Mouse (Mus musculus) heart, embryonic 10.5 days (tissue): ENCODE data around the gene Kctd15. TPM values are rescaled to one million over a fixed set of nuclear protein-coding genes. Genes with fewer than 3 reads are reported as not detected.
A peak's percentile ranks its signal among the peaks of the same experiment; 100 is the strongest.

Experiments
- DNase-seq: peaks from one replicate; pipeline ENCODE4 v3.0.0-alpha.2; 2017; ENCODE audit warnings: low spot score
- H3K27ac ChIP-seq: fragments of 300-500 bp; sonication (generic); 2 replicates; pipeline ENCODE4 v1.5.1; 2016; ENCODE audit warnings: mild to moderate bottlenecking
- H3K27me3 ChIP-seq: fragments of 300-500 bp; sonication (generic); 2 replicates; pipeline ENCODE4 v1.6.1; 2016; ENCODE audit warnings: mild to moderate bottlenecking; ENCODE audit not compliant: poor library complexity, insufficient read depth, severe bottlenecking
- H3K36me3 ChIP-seq: fragments of 300-500 bp; sonication (generic); 2 replicates; pipeline ENCODE4 v1.6.1; 2016; ENCODE audit warnings: mild to moderate bottlenecking, moderate library complexity
- H3K4me1 ChIP-seq: fragments of 300-500 bp; sonication (generic); 2 replicates; pipeline ENCODE4 v1.6.1; 2016; ENCODE audit warnings: mild to moderate bottlenecking
- H3K4me3 ChIP-seq: fragments of 300-500 bp; sonication (generic); 2 replicates; pipeline ENCODE4 v1.5.1; 2016; ENCODE audit warnings: mild to moderate bottlenecking, moderate library complexity
- H3K9me3 ChIP-seq: fragments of 300-500 bp; sonication (generic); 2 replicates; pipeline ENCODE4 v1.6.1; 2016; ENCODE audit warnings: mild to moderate bottlenecking, moderate library complexity
- WGBS: fragments of 180-500 bp; shearing (Covaris S2); methylation state at CpG from one replicate; pipeline ENCODE4 v1.1.7; 2016; 5-methylcytosine and 5-hydroxymethylcytosine counted together
- polyA plus RNA-seq: library from polyadenylated mRNA; unstranded; fragments of >200 nt; fragmentation: Nextera tagmentation; extraction: Ambion mirVana; gene quantifications from 2 replicates; pipeline ENCODE4 v1.2.1, GENCODE M21; 2016

Gene Kctd15
- polyA plus RNA-seq, 1 experiment from 2014 or later: 25.5 TPM

- H3K4me1 ChIP-seq: peaks cover 10% of the 10 kb centered on the region; the same call in 1 of the 2 replicates
- H3K27me3 ChIP-seq: no peaks in the 10 kb centered on the region
- peak overlapping the region; percentile 90 for H3K4me3 ChIP-seq
- H3K9me3 ChIP-seq: no peaks in the 10 kb centered on the region
- WGBS: under 1% methylated on average over 60 of the region's 74 CpGs
- H3K27ac ChIP-seq: peak overlapping the region; percentile 97
- 0 out of 2 replicates have a peak, but pooled peaks cover 4% of the 10 kb centered on the region for H3K36me3 ChIP-seq
- peak; percentile 93 for DNase-seq
Observed at GRCm38 (mm10) chr7:34655086-34655839, 1.3 kb downstream of the Kctd15 start.

- under 1% methylated on average over 64 of the region's 81 CpGs for WGBS
- H3K27me3 ChIP-seq: no peaks in the 10 kb centered on the region
- peak overlapping the region; percentile 97 for H3K27ac ChIP-seq
- peak overlapping the region; percentile 90 for H3K4me3 ChIP-seq
- H3K36me3 ChIP-seq: peaks cover 9% of the 10 kb centered on the region
- peaks cover 10% of the 10 kb centered on the region; the same call in 1 of the 2 replicates for H3K4me1 ChIP-seq
- no peaks in the 10 kb centered on the region for H3K9me3 ChIP-seq
- no peak for DNase-seq
Observed at GRCm38 (mm10) chr7:34654441-34655085, 2.0 kb downstream of the Kctd15 start.

- under 1% methylated on average over 64 of the region's 64 CpGs for whole genome bisulfite sequencing
- no peak for DNase-seq
- Histone ChIP-seq H3K27me3 (no peaks in the 10 kb centered on the region), H3K36me3 (peaks cover 15% of the 10 kb centered on the region), H3K9me3 (no peaks in the 10 kb centered on the region), H3K4me3 (peak overlapping the region; percentile 90), H3K27ac (peak overlapping the region; percentile 97), H3K4me1 (peaks cover 10% of the 10 kb centered on the region; the same call in 1 of the 2 replicates)
Observed at GRCm38 (mm10) chr7:34653731-34654440, 2.6 kb downstream of the Kctd15 start.

- no peaks in the 10 kb centered on the region for H3K27me3 ChIP-seq
- peaks cover 25% of the 10 kb centered on the region for H3K36me3 ChIP-seq
- H3K9me3 ChIP-seq: no peaks in the 10 kb centered on the region
- H3K4me1 ChIP-seq: peaks cover 10% of the 10 kb centered on the region; the same call in 1 of the 2 replicates
- no peak for DNase-seq
- peak overlapping the region; percentile 90 for H3K4me3 ChIP-seq
- peak overlapping the region; percentile 97 for H3K27ac ChIP-seq
- WGBS: 1% methylated on average over 48 of the region's 48 CpGs
Observed at GRCm38 (mm10) chr7:34652751-34653502, 3.6 kb downstream of the Kctd15 start.

GRCm38 (mm10) chr7:34651381-34651780, 5.2 kb downstream of the Kctd15 start:
- WGBS: 66% methylated on average over 2 of the region's 2 CpGs
- Histone ChIP-seq H3K4me1 (peaks cover 16% of the 10 kb centered on the region), H3K9me3 (no peaks in the 10 kb centered on the region; the same call in 1 of the 2 replicates), H3K27ac (no peak overlapping the region), H3K36me3 (peaks cover 40% of the 10 kb centered on the region), H3K4me3 (no peak overlapping the region), H3K27me3 (no peaks in the 10 kb centered on the region)
- no peak for DNase-seq

- 74% methylated on average over 9 of the region's 9 CpGs for WGBS
- Histone ChIP-seq H3K36me3 (peaks cover 80% of the 10 kb centered on the region), H3K9me3 (no peaks in the 10 kb centered on the region; the same call in 1 of the 2 replicates), H3K27ac (no peak overlapping the region), H3K4me3 (no peak overlapping the region), H3K27me3 (no peaks in the 10 kb centered on the region), H3K4me1 (peaks cover 21% of the 10 kb centered on the region)
- DNase-seq: no peak
Observed at GRCm38 (mm10) chr7:34647052-34647451, 9.5 kb downstream of the Kctd15 start.

GRCm38 (mm10) chr7:34646144-34646795, 10.3 kb downstream of the Kctd15 start:
- Histone ChIP-seq H3K27ac (no peak overlapping the region), H3K9me3 (no peaks in the 10 kb centered on the region; the same call in 1 of the 2 replicates), H3K27me3 (no peaks in the 10 kb centered on the region), H3K36me3 (peaks cover 87% of the 10 kb centered on the region), H3K4me3 (no peak overlapping the region), H3K4me1 (peaks cover 16% of the 10 kb centered on the region)
- DNase-seq: no peak
- WGBS: 64% methylated on average over 12 of the region's 12 CpGs

GRCm38 (mm10) chr7:34645623-34646022, 10.9 kb downstream of the Kctd15 start:
- Histone ChIP-seq H3K36me3 (peaks cover 92% of the 10 kb centered on the region), H3K4me1 (peaks cover 14% of the 10 kb centered on the region; the same call in 1 of the 2 replicates), H3K27ac (no peak overlapping the region), H3K4me3 (no peak overlapping the region), H3K27me3 (no peaks in the 10 kb centered on the region), H3K9me3 (no peaks in the 10 kb centered on the region; the same call in 1 of the 2 replicates)
- DNase-seq: no peak
- WGBS: 88% methylated on average over 2 of the region's 2 CpGs

- WGBS: 90% methylated on average over 18 of the region's 18 CpGs
- no peak for DNase-seq
- Histone ChIP-seq H3K36me3 (peaks cover 96% of the 10 kb centered on the region), H3K4me1 (peaks cover 14% of the 10 kb centered on the region; the same call in 1 of the 2 replicates), H3K27ac (no peak overlapping the region), H3K27me3 (no peaks in the 10 kb centered on the region), H3K9me3 (no peaks in the 10 kb centered on the region; the same call in 1 of the 2 replicates), H3K4me3 (no peak overlapping the region)
Observed at GRCm38 (mm10) chr7:34644591-34644990, 11.9 kb downstream of the Kctd15 start.

GRCm38 (mm10) chr7:34643329-34643728, 13.2 kb downstream of the Kctd15 start:
- H3K4me3 ChIP-seq: no peak overlapping the region
- H3K4me1 ChIP-seq: peaks cover 14% of the 10 kb centered on the region; the same call in 1 of the 2 replicates
- no peaks in the 10 kb centered on the region; the same call in 1 of the 2 replicates for H3K9me3 ChIP-seq
- peaks cover 94% of the 10 kb centered on the region for H3K36me3 ChIP-seq
- 76% methylated on average over 6 of the region's 6 CpGs for WGBS
- no peak for DNase-seq
- H3K27me3 ChIP-seq: no peaks in the 10 kb centered on the region
- no peak overlapping the region for H3K27ac ChIP-seq

- peaks cover 11% of the 10 kb centered on the region; the same call in 1 of the 2 replicates for H3K4me1 ChIP-seq
- H3K27me3 ChIP-seq: no peaks in the 10 kb centered on the region
- no peaks in the 10 kb centered on the region for H3K9me3 ChIP-seq
- H3K27ac ChIP-seq: no peak overlapping the region
- H3K36me3 ChIP-seq: peaks cover 81% of the 10 kb centered on the region
- WGBS: 65% methylated on average over 13 of the region's 13 CpGs
- H3K4me3 ChIP-seq: no peak overlapping the region
- no peak for DNase-seq
Observed at GRCm38 (mm10) chr7:34641968-34642367, 14.6 kb downstream of the Kctd15 start.

GRCm38 (mm10) chr7:34639798-34640197, 16.7 kb downstream of the Kctd15 start:
- DNase-seq: no peak
- Histone ChIP-seq H3K27me3 (no peaks in the 10 kb centered on the region), H3K27ac (no peak overlapping the region), H3K36me3 (peaks cover 61% of the 10 kb centered on the region), H3K4me3 (no peak overlapping the region), H3K4me1 (0 out of 2 replicates have a peak, but pooled peaks cover 4% of the 10 kb centered on the region), H3K9me3 (no peaks in the 10 kb centered on the region)
- 85% methylated on average over 11 of the region's 11 CpGs for WGBS
